Mouse (Mus musculus): ENCODE data around the gene Kcna6. TPM values are rescaled to one million over a fixed set of nuclear protein-coding genes. Genes with fewer than 3 reads are reported as not detected.

Kcna6 gene
- polyA plus RNA-seq, 1 experiment from 2014 or later = 0.98 TPM

- Histone ChIP-seq H3K9me3 (replicated peaks; ENCODE audit: control insufficient read depth, low read length) (no peaks in the 10 kb centered on the region), H3K27ac (ENCODE audit: low read length) (no peak overlapping the region), H3K9ac (ENCODE audit: low read length) (no peak overlapping the region), H3K36me3 (ENCODE audit: control insufficient read depth, insufficient read depth) (no peaks in the 10 kb centered on the region), H3K4me2 (ENCODE audit: low read depth, low read length) (no peak overlapping the region), H3K4me1 (ENCODE audit: control insufficient read depth, insufficient read depth, low read length) (peaks cover 3% of the 10 kb centered on the region; the same call in 1 of the 2 replicates), H3K27me3 (ENCODE audit: control insufficient read depth, insufficient read depth, low read length) (no peaks in the 10 kb centered on the region), H3K4me3 (ENCODE audit: low read length) (no peak overlapping the region)
- WGBS = 61% methylated on average over 11 of the region's 11 CpGs
- ATAC-seq (replicated peaks; ENCODE audit: extremely low read depth, insufficient read depth, low FRiP score) = no peak
These were observed 28.6 kb upstream of the Kcna6 start for GRCm38 (mm10) chr6:126768957-126769665.

- Histone ChIP-seq H3K36me3 (ENCODE audit: control insufficient read depth, insufficient read depth) (no peaks in the 10 kb centered on the region), H3K4me2 (ENCODE audit: low read depth, low read length) (no peak overlapping the region), H3K9ac (ENCODE audit: low read length) (no peak overlapping the region), H3K27ac (ENCODE audit: low read length) (no peak overlapping the region), H3K27me3 (ENCODE audit: control insufficient read depth, insufficient read depth, low read length) (no peaks in the 10 kb centered on the region), H3K9me3 (replicated peaks; ENCODE audit: control insufficient read depth, low read length) (no peaks in the 10 kb centered on the region), H3K4me3 (ENCODE audit: low read length) (no peak overlapping the region), H3K4me1 (ENCODE audit: control insufficient read depth, insufficient read depth, low read length) (peaks cover 3% of the 10 kb centered on the region; the same call in 1 of the 2 replicates)
- WGBS = 29% methylated on average over 7 of the region's 7 CpGs
- no peak for ATAC-seq (replicated peaks; ENCODE audit: extremely low read depth, insufficient read depth, low FRiP score)
These were observed 27.4 kb upstream of the Kcna6 start for GRCm38 (mm10) chr6:126767610-126768532.

DNA sequence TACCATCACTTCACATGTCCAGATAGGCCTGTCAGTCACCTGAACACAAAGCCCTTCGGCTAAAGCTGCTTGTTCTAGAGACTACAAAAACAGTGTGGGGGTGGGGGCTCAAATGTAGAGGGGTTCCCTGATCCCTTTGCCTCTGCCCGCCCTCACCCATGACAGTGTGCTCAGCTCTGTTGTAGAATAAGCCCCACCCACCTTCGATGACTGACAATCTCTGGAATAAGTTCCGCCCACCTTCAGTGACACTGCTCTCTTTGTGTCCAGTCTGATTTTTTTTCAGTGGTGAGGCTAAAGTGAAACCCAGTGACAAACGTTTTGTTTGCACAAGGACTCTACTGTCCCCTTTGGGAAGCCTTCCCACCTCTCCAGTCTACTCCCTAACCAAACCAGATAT lies 26.1 kb upstream of the Kcna6 start:
- Histone ChIP-seq H3K27me3 (ENCODE audit: control insufficient read depth, insufficient read depth, low read length) (no peaks in the 10 kb centered on the region), H3K4me1 (ENCODE audit: control insufficient read depth, insufficient read depth, low read length) (peaks cover 3% of the 10 kb centered on the region; the same call in 1 of the 2 replicates), H3K9ac (ENCODE audit: low read length) (no peak overlapping the region), H3K36me3 (ENCODE audit: control insufficient read depth, insufficient read depth) (no peaks in the 10 kb centered on the region), H3K27ac (ENCODE audit: low read length) (no peak overlapping the region), H3K4me3 (ENCODE audit: low read length) (no peak overlapping the region), H3K9me3 (replicated peaks; ENCODE audit: control insufficient read depth, low read length) (no peaks in the 10 kb centered on the region), H3K4me2 (ENCODE audit: low read depth, low read length) (no peak overlapping the region)
- WGBS = 57% methylated on average over 5 of the region's 5 CpGs
- no peak for ATAC-seq (replicated peaks; ENCODE audit: extremely low read depth, insufficient read depth, low FRiP score)

DNA sequence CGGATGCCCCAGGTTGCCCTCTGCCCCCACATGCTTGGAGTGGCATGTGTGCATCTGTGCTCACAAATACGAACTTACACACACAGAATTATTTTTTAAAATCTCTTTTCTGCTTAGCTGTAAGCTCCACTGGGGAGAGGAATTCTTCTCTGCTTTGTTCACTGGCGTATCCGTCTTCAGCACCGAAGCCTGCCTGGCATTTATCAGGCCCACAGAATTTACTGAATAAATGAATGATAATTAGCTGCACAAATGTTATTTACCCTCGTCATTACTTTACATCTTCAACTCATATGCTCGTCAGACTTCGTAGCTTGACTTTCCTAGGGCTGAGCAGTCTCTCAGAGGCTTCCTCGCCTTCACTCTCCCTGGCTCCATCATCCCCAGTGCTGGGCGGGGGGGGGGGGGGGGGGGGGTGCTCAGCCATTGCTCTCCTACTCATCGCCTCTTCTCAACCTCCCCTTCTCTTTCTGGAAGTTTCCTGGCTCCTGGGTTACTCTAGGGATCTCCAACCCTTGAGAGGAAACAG lies 24.2 kb upstream of the Kcna6 start:
- no peak overlapping the region for H3K4me2 ChIP-seq (ENCODE audit: low read depth, low read length)
- no peak overlapping the region for H3K27ac ChIP-seq (ENCODE audit: low read length)
- no peaks in the 10 kb centered on the region for H3K27me3 ChIP-seq (ENCODE audit: control insufficient read depth, insufficient read depth, low read length)
- no peak for ATAC-seq (replicated peaks; ENCODE audit: extremely low read depth, insufficient read depth, low FRiP score)
- H3K9me3 ChIP-seq (replicated peaks; ENCODE audit: control insufficient read depth, low read length) = no peaks in the 10 kb centered on the region
- H3K4me3 ChIP-seq (ENCODE audit: low read length) = no peak overlapping the region
- peaks cover 3% of the 10 kb centered on the region; the same call in 1 of the 2 replicates for H3K4me1 ChIP-seq (ENCODE audit: control insufficient read depth, insufficient read depth, low read length)
- no peaks in the 10 kb centered on the region for H3K36me3 ChIP-seq (ENCODE audit: control insufficient read depth, insufficient read depth)
- WGBS = 70% methylated on average over 11 of the region's 11 CpGs
- no peak overlapping the region for H3K9ac ChIP-seq (ENCODE audit: low read length)

DNA sequence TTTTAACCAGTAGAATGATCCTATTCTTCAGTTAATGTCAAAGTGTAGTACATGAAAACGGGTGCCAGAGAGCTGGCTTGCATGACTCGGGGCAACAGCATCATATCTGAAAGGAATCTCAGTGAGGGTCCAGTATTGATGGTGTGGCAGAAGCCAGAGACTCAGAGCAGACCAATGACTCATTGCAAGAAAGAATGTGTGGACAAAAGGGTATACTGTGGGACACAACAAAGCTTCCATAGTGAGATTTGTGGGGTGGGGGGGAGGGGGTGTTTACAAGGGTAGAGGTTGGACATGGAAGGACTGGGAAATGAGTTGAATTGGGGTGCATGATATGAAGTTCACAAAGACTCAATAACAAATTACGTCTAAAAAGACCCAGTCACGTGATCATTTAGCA lies 20.9 kb upstream of the Kcna6 start:
- ATAC-seq (replicated peaks; ENCODE audit: extremely low read depth, insufficient read depth, low FRiP score) = no peak
- 83% methylated on average over 4 of the region's 4 CpGs for WGBS
- no peaks in the 10 kb centered on the region for H3K4me1 ChIP-seq (ENCODE audit: control insufficient read depth, insufficient read depth, low read length)

DNA sequence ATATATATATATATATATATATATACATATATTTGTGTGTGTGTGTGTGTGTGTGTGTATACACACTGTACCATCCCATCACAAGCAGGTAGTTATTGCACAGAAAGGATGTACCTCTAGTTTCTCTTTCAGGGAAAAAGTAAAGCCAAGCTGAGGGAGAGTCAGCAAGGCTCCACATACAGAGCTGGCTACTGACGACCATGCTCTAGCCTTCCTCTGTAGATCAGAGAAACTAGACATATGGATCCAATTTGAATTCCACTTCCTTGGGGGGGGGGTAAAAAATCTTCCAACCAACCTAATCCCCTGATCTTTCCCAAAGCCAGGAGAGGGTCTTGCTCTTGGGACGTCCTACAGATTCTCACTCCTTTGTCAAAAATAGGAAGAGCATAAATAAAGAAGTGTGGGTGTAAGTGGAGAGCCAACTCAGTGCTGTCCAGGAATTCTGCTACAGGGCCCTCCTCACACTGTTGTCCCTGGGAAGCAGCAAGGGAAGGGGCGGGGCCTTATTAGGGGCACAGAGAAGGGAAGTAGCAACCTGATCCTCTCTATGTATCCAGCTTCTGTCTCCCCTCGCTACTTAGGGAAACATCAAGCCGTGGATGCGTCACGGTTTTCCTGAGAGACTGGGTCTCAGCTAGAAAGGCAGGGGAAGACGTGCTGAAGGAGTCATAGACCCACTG lies 15.4 kb upstream of the Kcna6 start:
- Histone ChIP-seq H3K36me3 (ENCODE audit: control insufficient read depth, insufficient read depth) (no peaks in the 10 kb centered on the region), H3K27ac (ENCODE audit: low read length) (no peak overlapping the region), H3K9me3 (replicated peaks; ENCODE audit: control insufficient read depth, low read length) (0 out of 2 replicates have a peak, but pooled peaks cover 2% of the 10 kb centered on the region), H3K27me3 (ENCODE audit: control insufficient read depth, insufficient read depth, low read length) (no peaks in the 10 kb centered on the region), H3K9ac (ENCODE audit: low read length) (no peak overlapping the region), H3K4me3 (ENCODE audit: low read length) (no peak overlapping the region), H3K4me2 (ENCODE audit: low read depth, low read length) (no peak overlapping the region), H3K4me1 (ENCODE audit: control insufficient read depth, insufficient read depth, low read length) (0 out of 2 replicates have a peak, but pooled peaks cover 2% of the 10 kb centered on the region)
- 27% methylated on average over 8 of the region's 8 CpGs for WGBS
- no peak for ATAC-seq (replicated peaks; ENCODE audit: extremely low read depth, insufficient read depth, low FRiP score)

More for the DNA sequence above, 20.9 kb upstream of the Kcna6 start:
- Histone ChIP-seq H3K9me3 (replicated peaks; ENCODE audit: control insufficient read depth, low read length) (0 out of 2 replicates have a peak, but pooled peaks cover 2% of the 10 kb centered on the region), H3K36me3 (ENCODE audit: control insufficient read depth, insufficient read depth) (no peaks in the 10 kb centered on the region), H3K27ac (ENCODE audit: low read length) (no peak overlapping the region), H3K27me3 (ENCODE audit: control insufficient read depth, insufficient read depth, low read length) (no peaks in the 10 kb centered on the region), H3K4me2 (ENCODE audit: low read depth, low read length) (no peak overlapping the region), H3K4me3 (ENCODE audit: low read length) (no peak overlapping the region), H3K9ac (ENCODE audit: low read length) (no peak overlapping the region)

GRCm38 (mm10) chr6:126752520-126752919 lies 12.0 kb upstream of the Kcna6 start:
- no peaks in the 10 kb centered on the region for H3K9me3 ChIP-seq (replicated peaks; ENCODE audit: control insufficient read depth, low read length)
- H3K4me3 ChIP-seq (ENCODE audit: low read length) = no peak overlapping the region
- no peaks in the 10 kb centered on the region for H3K27me3 ChIP-seq (ENCODE audit: control insufficient read depth, insufficient read depth, low read length)
- no peak overlapping the region for H3K9ac ChIP-seq (ENCODE audit: low read length)
- H3K4me2 ChIP-seq (ENCODE audit: low read depth, low read length) = no peak overlapping the region
- no peak overlapping the region for H3K27ac ChIP-seq (ENCODE audit: low read length)
- 0 out of 2 replicates have a peak, but pooled peaks cover 2% of the 10 kb centered on the region for H3K4me1 ChIP-seq (ENCODE audit: control insufficient read depth, insufficient read depth, low read length)
- WGBS = 39% methylated on average over 12 of the region's 12 CpGs
- no peaks in the 10 kb centered on the region for H3K36me3 ChIP-seq (ENCODE audit: control insufficient read depth, insufficient read depth)
- ATAC-seq (replicated peaks; ENCODE audit: extremely low read depth, insufficient read depth, low FRiP score) = 0 out of 2 replicates have a peak, but pooled peaks have one; percentile 4

DNA sequence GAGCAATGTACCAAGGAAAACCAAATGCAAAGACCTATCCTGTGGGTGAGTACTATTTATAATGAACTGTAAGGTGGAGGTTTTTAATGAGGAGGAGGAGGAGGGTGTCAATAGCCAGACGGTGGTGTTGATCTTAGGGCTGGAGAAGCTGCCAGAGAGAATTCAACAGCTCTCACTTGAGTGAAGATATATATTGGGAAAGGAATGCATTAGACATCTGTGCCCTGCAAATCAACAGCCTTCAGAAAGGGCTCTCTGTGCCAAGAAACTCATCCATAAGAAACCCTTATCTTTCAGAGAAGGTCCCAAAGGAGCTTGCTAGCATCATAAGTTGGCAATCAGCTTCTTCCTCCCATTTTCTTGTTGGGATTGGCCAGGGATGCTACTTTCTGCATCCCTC lies 5.4 kb upstream of the Kcna6 start:
- H3K27ac ChIP-seq (ENCODE audit: low read length) = no peak overlapping the region
- ATAC-seq (replicated peaks; ENCODE audit: extremely low read depth, insufficient read depth, low FRiP score) = no peak
- H3K4me2 ChIP-seq (ENCODE audit: low read depth, low read length) = no peak overlapping the region
- H3K9ac ChIP-seq (ENCODE audit: low read length) = no peak overlapping the region
- peaks cover 17% of the 10 kb centered on the region for H3K27me3 ChIP-seq (ENCODE audit: control insufficient read depth, insufficient read depth, low read length)
- H3K4me1 ChIP-seq (ENCODE audit: control insufficient read depth, insufficient read depth, low read length) = no peaks in the 10 kb centered on the region
- H3K9me3 ChIP-seq (replicated peaks; ENCODE audit: control insufficient read depth, low read length) = peaks cover 4% of the 10 kb centered on the region
- WGBS = 25% methylated on average over 1 of the region's 1 CpGs
- no peaks in the 10 kb centered on the region for H3K36me3 ChIP-seq (ENCODE audit: control insufficient read depth, insufficient read depth)
- H3K4me3 ChIP-seq (ENCODE audit: low read length) = no peak overlapping the region
